Mouse (Mus musculus) large intestine, adult 2 months (tissue): ENCODE data around the gene Prrc2b. TPM values are rescaled to one million over a fixed set of nuclear protein-coding genes. Genes with fewer than 3 reads are reported as not detected.
A peak's percentile ranks its signal among the peaks of the same experiment; 100 is the strongest.

Experiments
- DNase-seq: peaks from one replicate; pipeline ENCODE4 v3.0.0-alpha.2; 2012; ENCODE audit warnings: low read depth, low spot score
- WGBS: fragments of 180-500 bp; shearing (Covaris S2); methylation state at CpG from one replicate; pipeline ENCODE4 v1.1.7; 2018; 5-methylcytosine and 5-hydroxymethylcytosine counted together
- polyA plus RNA-seq: library from polyadenylated mRNA; depleted of rRNA; stranded (reverse); fragments of >200 nt; gene quantifications from 2 replicates; pipeline ENCODE4 v1.2.3, GENCODE M21; 2012; rRNA removed

Prrc2b gene
- polyA plus RNA-seq, 1 experiment: 13.3 TPM

DNA sequence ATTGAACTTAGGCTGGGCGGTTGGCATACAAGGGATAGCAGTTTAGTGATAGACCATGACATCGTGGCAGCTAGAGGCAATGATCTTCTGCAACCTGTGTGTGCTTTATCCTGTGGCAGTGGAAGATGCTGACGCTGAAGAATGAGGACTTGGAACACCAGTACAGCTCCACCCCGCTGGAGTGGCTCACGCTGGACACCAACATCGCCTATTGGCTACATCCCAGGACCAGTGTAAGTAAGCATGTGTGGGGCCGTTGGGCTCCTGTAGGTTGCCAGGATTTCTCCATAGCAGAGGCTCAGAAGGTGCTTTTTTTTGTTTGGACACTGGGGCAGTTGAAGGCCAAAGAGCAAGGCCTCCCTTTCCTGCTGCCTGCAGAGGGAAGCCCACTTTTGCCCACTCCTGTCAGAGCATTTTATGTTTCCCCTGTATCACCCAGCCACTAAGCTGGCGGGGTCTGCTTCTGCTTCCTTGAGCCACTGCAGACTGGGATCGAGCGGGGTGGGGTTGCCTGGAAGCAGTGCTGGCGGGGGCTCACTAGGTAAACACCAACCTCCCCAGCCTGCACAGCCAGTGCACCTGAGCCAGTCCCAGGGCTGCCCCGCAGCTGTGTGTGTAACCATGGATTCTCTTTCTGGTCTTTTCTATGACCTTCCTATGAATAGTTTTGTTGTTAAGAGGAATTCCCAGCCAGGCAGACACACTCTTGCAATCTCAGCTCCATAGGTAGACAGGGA, 101.1 kb downstream of the Prrc2b start:
- 74% methylated on average over 12 of the region's 12 CpGs for WGBS
- DNase-seq: no peak

DNA sequence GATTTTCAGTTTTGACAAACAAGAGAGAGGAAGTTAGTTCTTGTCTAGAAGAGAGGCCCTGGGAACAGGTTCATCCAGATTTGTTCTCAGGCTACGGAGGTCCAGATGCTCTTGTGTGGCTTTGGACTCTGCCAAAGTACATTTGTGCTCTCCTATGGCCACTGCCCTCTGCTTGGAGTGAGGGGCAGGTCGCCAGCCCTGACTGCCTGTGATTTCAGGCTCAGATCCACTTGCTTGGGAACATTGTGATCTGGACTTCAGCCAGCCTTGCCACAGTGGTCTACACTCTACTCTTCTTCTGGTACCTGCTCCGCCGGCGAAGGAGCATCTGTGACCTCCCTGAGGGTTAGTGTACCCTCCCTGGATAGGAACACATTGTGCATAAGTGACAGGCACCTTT, 101.8 kb downstream of the Prrc2b start:
- no peak for DNase-seq
- WGBS: 86% methylated on average over 5 of the region's 5 CpGs

DNA sequence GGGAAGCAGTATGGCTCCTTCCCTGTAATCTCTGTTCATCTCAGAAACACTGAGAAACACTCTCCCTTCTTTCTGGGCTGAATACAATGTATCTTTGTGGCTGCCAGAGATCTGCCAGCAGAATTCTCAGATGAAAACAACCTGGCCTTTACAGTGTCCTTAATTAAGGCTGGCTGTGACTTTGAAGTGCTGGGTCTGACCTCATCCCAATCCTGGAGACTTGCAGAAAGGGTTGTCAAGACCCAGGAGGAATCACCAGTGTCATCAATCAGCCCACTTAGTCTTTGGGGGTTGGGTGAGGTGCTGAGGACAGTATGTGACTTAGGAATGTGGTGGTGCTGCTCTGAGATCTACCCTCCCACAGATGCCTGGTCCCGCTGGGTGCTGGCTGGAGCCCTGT, 102.5 kb downstream of the Prrc2b start:
- WGBS: 76% methylated on average over 1 of the region's 1 CpGs
- DNase-seq: no peak

DNA sequence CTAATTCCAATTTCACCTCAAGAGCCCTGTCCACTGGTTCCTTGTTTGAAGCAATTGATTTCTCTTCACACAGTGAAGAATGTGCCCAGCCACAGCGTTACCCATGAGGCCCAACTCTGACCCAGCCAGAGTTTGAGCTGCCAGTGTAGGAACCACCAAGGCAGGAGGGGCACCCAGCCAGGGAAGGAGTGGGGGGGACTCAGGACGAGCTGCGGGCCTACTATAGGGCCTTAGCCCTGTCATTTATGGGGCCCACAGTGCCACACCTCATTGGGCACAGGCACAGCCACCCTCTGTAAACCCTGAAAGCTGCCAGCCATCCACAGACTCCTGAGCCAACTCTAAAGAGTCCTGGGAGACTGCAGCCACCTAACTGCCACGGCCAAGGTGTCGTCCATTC, 103.7 kb downstream of the Prrc2b start:
- no peak for DNase-seq
- 55% methylated on average over 5 of the region's 5 CpGs for WGBS

DNA sequence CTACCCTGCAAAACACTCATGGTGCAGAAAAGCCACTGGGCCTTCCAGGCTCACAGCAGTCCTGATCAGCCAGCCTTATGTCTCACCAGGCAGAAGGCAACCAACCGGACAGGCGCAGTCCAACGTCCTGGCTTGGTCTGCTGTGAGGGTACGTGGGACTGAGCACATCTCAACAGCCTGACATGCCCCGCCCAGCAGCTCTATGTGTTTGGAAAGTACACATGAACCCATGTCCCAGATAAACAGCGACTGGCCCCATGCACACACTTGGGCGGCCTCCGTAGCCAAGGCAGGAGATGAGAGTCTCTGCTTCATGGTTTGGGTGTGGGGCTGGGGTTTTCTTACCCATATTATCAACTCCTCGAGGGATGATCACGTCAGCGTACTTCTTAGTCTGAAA, 105.4 kb downstream of the Prrc2b start:
- WGBS: 82% methylated on average over 11 of the region's 11 CpGs

DNA sequence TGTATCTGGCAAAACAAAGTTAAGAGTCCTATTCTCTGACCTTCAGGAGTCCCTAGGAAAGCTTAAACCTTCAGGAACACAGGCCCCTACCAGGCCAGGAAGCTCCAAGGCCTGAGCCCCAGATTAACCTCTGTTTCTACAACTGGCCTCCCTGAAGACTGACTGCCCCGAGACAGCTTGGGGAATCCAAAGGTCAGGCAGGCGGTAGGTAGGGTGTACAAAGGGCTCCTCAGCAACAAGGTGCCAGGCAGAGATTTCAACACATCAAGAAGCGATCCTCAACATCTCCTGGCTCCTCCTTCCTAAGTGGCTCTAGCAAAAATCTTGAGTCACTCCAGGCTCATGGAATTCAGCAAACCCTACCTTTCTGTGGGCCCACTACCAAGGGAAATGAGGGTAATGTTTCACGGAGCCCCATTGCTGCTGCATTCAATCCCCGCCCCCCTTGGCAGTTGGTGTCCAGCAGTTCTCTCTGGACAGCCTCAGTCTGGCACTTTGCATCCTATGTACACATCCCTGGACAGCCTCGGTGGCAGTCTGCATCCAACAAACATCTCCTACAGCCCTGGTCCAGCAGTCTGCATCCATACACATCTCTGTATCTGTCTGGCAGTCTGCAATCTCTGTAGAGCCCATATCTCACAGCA, 108.1 kb downstream of the Prrc2b start:
- 23% methylated on average over 6 of the region's 6 CpGs for WGBS

More for the DNA sequence above, 105.4 kb downstream of the Prrc2b start:
- DNase-seq: no peak

DNA sequence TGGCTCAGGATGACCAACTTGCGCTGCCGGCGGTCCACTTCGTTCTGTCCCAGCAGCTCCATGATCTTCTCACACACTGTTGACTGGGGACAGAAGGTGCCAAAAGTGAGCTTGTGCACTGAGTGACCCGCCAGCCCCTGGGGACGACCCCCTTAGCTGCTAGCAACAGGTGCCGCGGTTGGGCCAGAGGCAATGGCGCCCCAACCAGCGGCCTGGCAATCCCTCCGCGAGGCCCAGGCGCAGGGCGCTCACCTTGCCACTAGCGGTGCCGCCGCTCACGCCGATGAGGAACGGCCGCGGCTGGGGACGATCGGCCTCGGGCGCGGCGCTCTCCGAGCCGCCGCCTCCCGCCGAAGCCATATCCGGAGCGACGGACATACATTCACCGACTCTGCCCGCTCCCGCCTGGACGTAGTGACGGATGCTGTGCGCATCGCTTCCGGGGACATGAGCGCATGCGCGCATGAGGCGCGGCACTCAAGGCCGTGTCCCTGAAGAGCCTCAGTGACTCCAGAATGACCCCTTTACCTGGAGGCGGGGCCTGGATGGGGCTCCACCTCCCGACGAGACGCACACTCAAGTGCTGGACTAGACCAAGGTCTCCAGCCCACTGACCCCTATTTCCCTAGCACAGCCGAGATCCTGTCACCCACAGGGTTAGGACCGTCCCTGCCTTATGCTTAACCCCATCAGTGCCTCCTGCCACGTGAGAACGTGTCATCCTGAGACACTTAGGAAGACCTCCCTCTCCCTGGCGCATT, 109.0 kb downstream of the Prrc2b start, which contains the start of gene Uck1:
Uck1 (minus strand) TSS at position 503 of the 761 bp plus-strand sequence.
- DNase-seq: peak; percentile 91
- WGBS: under 1% methylated on average over 59 of the region's 59 CpGs

More for the DNA sequence above, 108.1 kb downstream of the Prrc2b start:
- DNase-seq: no peak

DNA sequence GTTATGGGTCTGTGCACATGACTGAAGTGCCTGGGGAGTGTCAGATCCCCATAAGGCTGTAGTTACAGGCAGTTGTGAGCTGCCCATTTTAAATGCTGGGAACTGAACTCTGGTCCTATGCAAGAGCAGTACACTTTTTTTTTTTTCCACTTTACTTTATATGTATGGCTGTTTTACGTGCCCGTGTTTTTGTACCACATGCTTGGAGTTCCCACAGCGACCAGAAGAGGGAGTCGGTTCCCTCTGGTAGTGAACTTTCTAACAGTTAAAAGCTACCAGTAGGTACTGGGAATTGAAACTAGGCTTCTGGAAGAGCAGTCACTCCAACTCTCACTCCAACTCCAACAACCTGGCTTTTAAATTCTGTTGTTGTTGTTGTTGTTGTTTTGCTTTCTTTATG, 109.8 kb downstream of the Prrc2b start:
- peak; percentile 64 for DNase-seq
- WGBS: 21% methylated on average over 4 of the region's 4 CpGs

DNA sequence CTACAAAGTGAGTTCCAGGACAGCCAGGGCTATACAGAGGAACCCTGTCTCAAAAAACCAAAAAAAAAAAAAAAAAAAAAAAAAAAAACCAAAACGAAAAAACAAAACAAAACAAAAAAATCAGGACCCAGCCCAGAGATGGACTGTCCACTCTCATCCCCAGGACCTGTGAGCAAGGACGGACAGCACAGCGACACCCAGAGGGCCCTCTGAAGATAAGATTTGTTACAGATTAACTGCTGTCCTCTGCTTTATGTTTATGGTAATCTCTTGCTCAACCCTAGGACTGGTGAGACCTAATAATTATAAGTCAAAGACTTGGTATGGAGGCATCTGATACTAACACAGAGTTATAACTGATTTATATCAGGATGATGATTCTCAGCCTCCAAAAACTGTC, 124.9 kb downstream of the Prrc2b start:
- no peak for DNase-seq
- 50% methylated on average over 3 of the region's 3 CpGs for WGBS

DNA sequence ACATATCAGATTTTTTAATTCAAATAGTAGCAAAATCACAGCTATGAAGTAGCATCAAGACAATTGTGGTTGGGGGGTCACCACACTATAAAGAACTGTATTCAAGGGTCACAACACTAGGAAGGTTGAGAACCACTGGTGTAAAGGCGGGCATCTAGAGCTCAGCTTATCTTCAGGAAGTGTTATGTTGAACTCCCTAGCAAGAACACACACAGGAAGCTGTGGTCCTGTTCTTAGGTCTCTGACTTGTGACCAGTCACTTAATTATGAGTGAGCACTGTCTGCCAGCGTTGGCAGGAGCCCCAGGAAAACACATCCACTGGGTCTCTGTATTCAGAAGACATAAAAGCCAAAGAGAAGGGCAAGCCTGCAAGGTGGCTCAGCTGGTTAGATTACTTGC, 131.4 kb downstream of the Prrc2b start:
- 86% methylated on average over 2 of the region's 2 CpGs for WGBS
- no peak for DNase-seq

DNA sequence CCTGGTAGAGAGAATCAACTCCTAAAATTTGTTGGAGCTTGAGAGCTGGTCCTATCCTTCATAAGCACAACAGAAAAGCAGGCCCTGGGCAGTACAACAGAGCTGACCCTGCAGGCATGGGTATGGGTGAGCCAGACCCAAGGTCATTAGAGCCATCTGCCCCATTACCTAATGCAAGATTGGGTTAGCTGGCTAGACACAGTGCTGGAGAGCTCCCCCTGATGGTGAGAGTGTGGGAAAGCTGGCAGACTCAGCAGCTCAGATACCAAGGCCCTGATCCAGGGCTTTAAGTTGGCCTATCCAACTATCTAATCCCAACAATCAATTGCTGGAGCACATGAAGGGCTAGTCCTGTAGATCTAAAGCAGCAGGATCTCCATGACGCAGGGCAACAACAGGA, 131.8 kb downstream of the Prrc2b start:
- no peak for DNase-seq
- WGBS: 85% methylated on average over 1 of the region's 1 CpGs

DNA sequence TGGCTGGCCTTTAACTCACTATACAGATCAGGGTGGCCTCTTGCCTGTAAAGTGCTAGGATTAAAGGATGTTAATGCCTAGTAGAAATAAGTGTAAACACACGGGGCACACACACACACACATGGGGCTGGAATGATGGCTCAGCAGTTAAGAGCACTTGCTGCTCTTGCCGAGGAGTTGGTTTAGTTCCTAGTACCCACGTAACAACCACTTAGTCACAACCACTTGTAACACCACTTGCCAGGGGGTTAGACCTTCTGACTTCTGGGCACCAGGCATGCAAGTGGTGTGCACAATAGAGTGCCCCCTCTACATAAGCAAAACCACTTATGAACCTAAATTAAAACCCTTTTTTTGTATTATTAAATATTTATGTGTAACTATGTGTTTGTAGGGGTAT, 133.1 kb downstream of the Prrc2b start:
- no peak for DNase-seq
- whole genome bisulfite sequencing: 77% methylated on average over 3 of the region's 3 CpGs

Other genes with a start within 250 kb of the Prrc2b start
- gene Aif1l, start 200.9 kb upstream of the Prrc2b start, polyA plus RNA-seq: 0.58 and 0.87 TPM in 2 replicates
- gene Nup214, start 176.6 kb upstream of the Prrc2b start, polyA plus RNA-seq: 32.7 and 39.2 TPM in 2 replicates
- gene Fam78a, start 66.2 kb upstream of the Prrc2b start, polyA plus RNA-seq: 9.8 and 13.2 TPM in 2 replicates
- 1.8 and 2.1 TPM in 2 replicates for gene Plpp7, start 55.6 kb upstream of the Prrc2b start, polyA plus RNA-seq
- 18.8 and 27.7 TPM in 2 replicates for gene Pomt1, start 85.5 kb downstream of the Prrc2b start, polyA plus RNA-seq
- gene Uck1, start 109.1 kb downstream of the Prrc2b start, polyA plus RNA-seq: 56.3 and 76.8 TPM in 2 replicates
- gene Golga2, start 136.3 kb downstream of the Prrc2b start, polyA plus RNA-seq: 26.0 and 30.7 TPM in 2 replicates
- 155 and 159 TPM in 2 replicates for gene Swi5, start 137.0 kb downstream of the Prrc2b start, polyA plus RNA-seq
- gene Ciz1, start 201.2 kb downstream of the Prrc2b start, polyA plus RNA-seq: 102 and 176 TPM in 2 replicates
- 100 and 165 TPM in 2 replicates for gene Dnm1, start 202.3 kb downstream of the Prrc2b start, polyA plus RNA-seq
- gene 1110008P14Rik, start 230.9 kb downstream of the Prrc2b start, polyA plus RNA-seq: 103 and 107 TPM in 2 replicates
- 12.8 and 18.0 TPM in 2 replicates for gene Lcn2, start 237.2 kb downstream of the Prrc2b start, polyA plus RNA-seq
- 50.3 and 63.9 TPM in 2 replicates for gene Ptges2, start 244.8 kb downstream of the Prrc2b start, polyA plus RNA-seq